Mouse (Mus musculus): ENCODE data around the gene Tldc1. TPM values are rescaled to one million over a fixed set of nuclear protein-coding genes. Genes with fewer than 3 reads are reported as not detected.

Tldc1 gene
- 10 to 100 TPM; 11.4 to 11.5 TPM for total RNA-seq (2021)

GRCm38 (mm10) chr8:119778263-119778662 lies at the start of gene Tldc1:
Gene Tldc1, minus strand, starts transcription at chr8:119778416.
- peak; percentile 100 for DNase-seq
- intact Hi-C loops (cut with DNase I), result no loop called here

GRCm38 (mm10) chr8:119827721-119828153 lies 49.5 kb upstream of the Tldc1 start:
- intact Hi-C loops (cut with DNase I), result no loop called here
- DNase-seq, result peak in 1 of 2 experiments; percentile 24

- no peak for DNase-seq
- intact Hi-C loops (cut with DNase I), result no loop called here
These were observed 48.8 kb upstream of the Tldc1 start for GRCm38 (mm10) chr8:119826982-119827381.

- DNase-seq, result no peak
- intact Hi-C loops (cut with DNase I), result no loop called here
These were observed 47.9 kb upstream of the Tldc1 start for GRCm38 (mm10) chr8:119825950-119826730.

GRCm38 (mm10) chr8:119824809-119825273 lies 46.6 kb upstream of the Tldc1 start:
- DNase-seq, result peak; percentile 55 to 61
- intact Hi-C loops (cut with DNase I), result no loop called here

- intact Hi-C loops (cut with DNase I), result no loop called here
- DNase-seq, result peak; percentile 69 to 75
These were observed 45.9 kb upstream of the Tldc1 start for GRCm38 (mm10) chr8:119824100-119824499.

- DNase-seq, result no peak
- intact Hi-C loops (cut with DNase I), result no loop called here
These were observed 45.1 kb upstream of the Tldc1 start for GRCm38 (mm10) chr8:119823278-119823677.

- DNase-seq, result no peak
- intact Hi-C loops (cut with DNase I), result no loop called here
These were observed 43.5 kb upstream of the Tldc1 start for GRCm38 (mm10) chr8:119821691-119822090.

GRCm38 (mm10) chr8:119819976-119820375 lies 41.8 kb upstream of the Tldc1 start:
- intact Hi-C loops (cut with DNase I), result no loop called here

GRCm38 (mm10) chr8:119819316-119819715 lies 41.1 kb upstream of the Tldc1 start:
- intact Hi-C loops (cut with DNase I), result no loop called here

More at GRCm38 (mm10) chr8:119819976-119820375, 41.8 kb upstream of the Tldc1 start:
- no peak for DNase-seq

GRCm38 (mm10) chr8:119817446-119817845 lies 39.2 kb upstream of the Tldc1 start:
- intact Hi-C loops (cut with DNase I), result no loop called here
- no peak for DNase-seq

More at GRCm38 (mm10) chr8:119819316-119819715, 41.1 kb upstream of the Tldc1 start:
- DNase-seq, result no peak

GRCm38 (mm10) chr8:119816219-119816618 lies 38.0 kb upstream of the Tldc1 start:
- intact Hi-C loops (cut with DNase I), result no loop called here
- no peak for DNase-seq

GRCm38 (mm10) chr8:119812650-119813431 lies 34.6 kb upstream of the Tldc1 start:
- DNase-seq, result peak; percentile 34 to 40
- intact Hi-C loops (cut with DNase I), result no loop called here

- peak in 1 of 2 experiments; percentile 31 for DNase-seq
- intact Hi-C loops (cut with DNase I), result no loop called here
These were observed 33.7 kb upstream of the Tldc1 start for GRCm38 (mm10) chr8:119811925-119812324.

GRCm38 (mm10) chr8:119810953-119811499 lies 32.8 kb upstream of the Tldc1 start:
- intact Hi-C loops (cut with DNase I), result no loop called here
- no peak for DNase-seq

GRCm38 (mm10) chr8:119810127-119810868 lies 32.1 kb upstream of the Tldc1 start:
- intact Hi-C loops (cut with DNase I), result no loop called here
- DNase-seq, result no peak

GRCm38 (mm10) chr8:119809620-119810019 lies 31.4 kb upstream of the Tldc1 start:
- no peak for DNase-seq
- intact Hi-C loops (cut with DNase I), result no loop called here

GRCm38 (mm10) chr8:119807687-119808086 lies 29.5 kb upstream of the Tldc1 start:
- intact Hi-C loops (cut with DNase I), result no loop called here
- DNase-seq, result no peak

GRCm38 (mm10) chr8:119806422-119807263 lies 28.4 kb upstream of the Tldc1 start:
- no peak for DNase-seq
- intact Hi-C loops (cut with DNase I), result no loop called here

GRCm38 (mm10) chr8:119805275-119805674 lies 27.1 kb upstream of the Tldc1 start:
- intact Hi-C loops (cut with DNase I), result no loop called here
- DNase-seq, result no peak
